Mouse (Mus musculus) B cell, adult 67 days (primary cell): ENCODE measurements around the gene Bsn. TPM values are rescaled to one million over a fixed set of nuclear protein-coding genes. Genes with fewer than 3 reads are reported as not detected.

ENCODE experiments used
- total RNA-seq, 2 experiments: library from RNA; stranded (reverse); gene quantifications; 4 replicates each; pipeline ENCODE4 v1.2.4; 2023

Bsn gene
- under 1 TPM; 0.21 to 0.49 TPM for total RNA-seq

GRCm38 (mm10) chr9:108189787-108190679, at the start of gene Bsn:
Gene Bsn (minus strand): TSS chr9:108190384.

GRCm38 (mm10) chr9:108094184-108094941, 95.8 kb downstream of the Bsn start, which contains the start of gene Apeh:
Gene Apeh (minus strand): TSS chr9:108094606.

GRCm38 (mm10) chr9:108082988-108083431, 107.2 kb downstream of the Bsn start, which contains the start of gene Rnf123:
Gene Rnf123 (minus strand): TSS chr9:108083346.

GRCm38 (mm10) chr9:108080168-108080567, 110.0 kb downstream of the Bsn start, which contains the start of gene Mst1:
Gene Mst1 (plus strand): TSS chr9:108080436.

GRCm38 (mm10) chr9:108052885-108053664, 137.1 kb downstream of the Bsn start, which contains the start of gene Amigo3:
Gene Amigo3 (plus strand): TSS chr9:108053159.

GRCm38 (mm10) chr9:108049016-108049455, 141.1 kb downstream of the Bsn start, which contains the start of gene Gmppb:
Gene Gmppb (plus strand): TSS chr9:108049242.

Other genes starting within 250 kb of the Bsn start
- gene Traip, start 240.2 kb downstream of the Bsn start, total RNA-seq, result 1 to 10 TPM; 5.9 to 9.3 TPM
- 100 to 1,000 TPM; 209 to 244 TPM for gene Uba7, start 214.9 kb downstream of the Bsn start, total RNA-seq
- gene Gm20661, start 207.3 kb downstream of the Bsn start, total RNA-seq, result not detected
- 1 to 10 TPM; 4.9 to 6.0 TPM for gene Inka1, start 204.5 kb downstream of the Bsn start, total RNA-seq
- under 1 TPM in 1 of 2 experiments, not detected in 1; 0.38 TPM for gene Cdhr4, start 197.9 kb downstream of the Bsn start, total RNA-seq
- 1 to 10 TPM in 1 of 2 experiments, not detected in 1; 3.6 TPM for gene Gm20662, start 194.0 kb downstream of the Bsn start, total RNA-seq
- 100 to 1,000 TPM; 133 to 142 TPM for gene Ip6k1, start 187.9 kb downstream of the Bsn start, total RNA-seq
- gene Gmppb, start 141.1 kb downstream of the Bsn start, total RNA-seq, result 10 to 100 TPM; 31.3 to 38.4 TPM
- 10 to 100 TPM in 1 of 2 experiments, 1 to 10 TPM in 1; 7.0 to 12.0 TPM for gene Amigo3, start 137.2 kb downstream of the Bsn start, total RNA-seq
- gene Mst1, start 109.9 kb downstream of the Bsn start, total RNA-seq, result under 1 TPM in 1 of 2 experiments, not detected in 1; 0.23 TPM
- 100 to 1,000 TPM; 206 to 230 TPM for gene Rnf123, start 107.0 kb downstream of the Bsn start, total RNA-seq
- 100 to 1,000 TPM; 126 to 158 TPM for gene Apeh, start 95.8 kb downstream of the Bsn start, total RNA-seq
- gene Dag1, start 73.6 kb upstream of the Bsn start, total RNA-seq, result 10 to 100 TPM; 27.1 to 28.0 TPM
- gene Nicn1, start 100.0 kb upstream of the Bsn start, total RNA-seq, result 10 to 100 TPM; 12.1 to 14.2 TPM
- 1 to 10 TPM; 3.9 to 4.1 TPM for gene Amt, start 106.5 kb upstream of the Bsn start, total RNA-seq
- gene Rhoa, start 115.7 kb upstream of the Bsn start, total RNA-seq, result 100 to 1,000 TPM; 448 to 467 TPM
- 10 to 100 TPM in 1 of 2 experiments, 1 to 10 TPM in 1; 9.3 to 13.8 TPM for gene Tcta, start 115.8 kb upstream of the Bsn start, total RNA-seq
- gene Gpx1, start 148.5 kb upstream of the Bsn start, total RNA-seq, result 100 to 1,000 TPM; 346 to 355 TPM
- 100 to 1,000 TPM; 185 to 198 TPM for gene Usp4, start 157.5 kb upstream of the Bsn start, total RNA-seq
- 1 to 10 TPM; 5.7 to 7.3 TPM for gene 1700102P08Rik, start 202.4 kb upstream of the Bsn start, total RNA-seq
- not detected for gene Ccdc36, start 238.1 kb upstream of the Bsn start, total RNA-seq
- not detected for gene BC048562, start 246.1 kb upstream of the Bsn start, total RNA-seq